In genomic region chr11:54786858-54787487, GRCm38 (mm10) we compare ENCODE assay signal across 8 mouse cellular contexts. TPM values are rescaled to one million over a fixed set of nuclear protein-coding genes. Genes with fewer than 3 reads are reported as not detected.
A peak's percentile ranks its signal among the peaks of the same experiment; 100 is the strongest.
DNase-seq lines count a peak whose midpoint lies in the region; ATAC-seq and TF ChIP-seq lines count a peak whose summit lies in the region.

No protein-coding gene starts in this region.

- peaks cover 21% of the 10 kb centered on the region for H3K4me1 ChIP-seq in heart, embryonic 13.5 days
- H3K4me1 ChIP-seq in kidney, postnatal 0 days (replicated peaks; ENCODE audit: insufficient read depth, low read length), result 0 out of 2 replicates have a peak, but pooled peaks cover 3% of the 10 kb centered on the region
- H3K4me1 ChIP-seq in neural tube, embryonic 13.5 days (replicated peaks), result peaks cover 47% of the 10 kb centered on the region
- H3K4me1 ChIP-seq in thymus, adult 2 months (replicated peaks; ENCODE audit: control insufficient read depth, insufficient read depth, low read length), result peaks cover 10% of the 10 kb centered on the region

- peak overlapping the region; percentile 79 for H3K4me3 ChIP-seq in heart, embryonic 13.5 days
- peak overlapping the region; percentile 93 for H3K4me3 ChIP-seq in kidney, postnatal 0 days (replicated peaks; ENCODE audit: low read depth, low read length)
- peak overlapping the region; percentile 75 for H3K4me3 ChIP-seq in neural tube, embryonic 13.5 days
- H3K4me3 ChIP-seq in thymus, adult 2 months (ENCODE audit: control insufficient read depth, insufficient read depth, low read length), result peak overlapping the region; percentile 92

- peak overlapping the region; percentile 80 for H3K4me2 ChIP-seq in heart, embryonic 13.5 days
- H3K4me2 ChIP-seq in kidney, postnatal 0 days (ENCODE audit: low read length), result peak overlapping the region; percentile 67
- H3K4me2 ChIP-seq in neural tube, embryonic 13.5 days, result peak overlapping the region; percentile 72

- H3K9ac ChIP-seq in heart, embryonic 13.5 days, result peak overlapping the region; percentile 93
- peak overlapping the region; percentile 90 for H3K9ac ChIP-seq in kidney, postnatal 0 days (ENCODE audit: low read depth, low read length)
- peak overlapping the region; percentile 97 for H3K9ac ChIP-seq in neural tube, embryonic 13.5 days

- peak; percentile 49 for ATAC-seq in erythroid progenitor cell, adult 5-6 weeks (replicated peaks; ENCODE audit: low FRiP score, poor library complexity, severe bottlenecking)
- no peak; the same call in 1 of the 2 replicates for ATAC-seq in heart, embryonic 13.5 days (ENCODE audit: extremely low read depth, insufficient number of reproducible peaks, low FRiP score, low TSS enrichment)
- ATAC-seq in kidney, postnatal 0 days (replicated peaks; ENCODE audit: low FRiP score, low read depth), result peak; percentile 12
- peak; percentile 85 for ATAC-seq in neural tube, embryonic 13.5 days (ENCODE audit: low read depth)

- no peak for TF ChIP-seq CTCF in kidney, postnatal 0 days (IDR thresholded peaks at IDR 0.05; ENCODE audit: low read depth)
- no peak for TF ChIP-seq CTCF in thymus, adult 2 months (IDR thresholded peaks at IDR 0.05; ENCODE audit: borderline replicate concordance, control insufficient read depth, extremely low read depth, insufficient read depth, low read length, poor library complexity)

- peak; percentile 74 for DNase-seq in CD4-positive helper T cell, adult 2 months (ENCODE audit: low read depth, low spot score)
- peak; percentile 67 for DNase-seq in adrenal gland, postnatal 14 days
- peak; percentile 80 for DNase-seq in kidney, postnatal 0 days (ENCODE audit: low spot score)
- peak; percentile 58 to 65 for DNase-seq in lung, adult 18-20 months
- DNase-seq in thymus, adult 2 months, result peak; percentile 69

- H3K27me3 ChIP-seq in heart, embryonic 13.5 days (replicated peaks), result no peaks in the 10 kb centered on the region
- no peaks in the 10 kb centered on the region for H3K27me3 ChIP-seq in kidney, postnatal 0 days (ENCODE audit: insufficient read depth, low read length)
- H3K27me3 ChIP-seq in neural tube, embryonic 13.5 days, result no peaks in the 10 kb centered on the region
- H3K27me3 ChIP-seq in thymus, adult 2 months (ENCODE audit: control insufficient read depth, insufficient read depth, low read length), result no peaks in the 10 kb centered on the region

- no peak for TF ChIP-seq POLR2A in thymus, adult 2 months (IDR thresholded peaks at IDR 0.05; ENCODE audit: control insufficient read depth, extremely low read depth, insufficient read depth, low read length, poor library complexity)

- WGBS in heart, embryonic 13.5 days, result under 1% methylated on average over 54 of the region's 54 CpGs
- WGBS in kidney, postnatal 0 days, result under 1% methylated on average over 53 of the region's 54 CpGs
- 2% methylated on average over 54 of the region's 54 CpGs for WGBS in neural tube, embryonic 13.5 days
- under 1% methylated on average over 54 of the region's 54 CpGs for WGBS in thymus, adult 2 months

- no peaks in the 10 kb centered on the region for H3K9me3 ChIP-seq in heart, embryonic 13.5 days
- H3K9me3 ChIP-seq in kidney, postnatal 0 days (replicated peaks; ENCODE audit: low read length), result no peaks in the 10 kb centered on the region
- H3K9me3 ChIP-seq in neural tube, embryonic 13.5 days, result no peaks in the 10 kb centered on the region

- peak overlapping the region; percentile 99 for H3K27ac ChIP-seq in heart, embryonic 13.5 days (replicated peaks)
- H3K27ac ChIP-seq in kidney, postnatal 0 days, result peak overlapping the region; percentile 98
- H3K27ac ChIP-seq in neural tube, embryonic 13.5 days (replicated peaks), result peak overlapping the region; percentile 99
- H3K27ac ChIP-seq in thymus, adult 2 months (ENCODE audit: control insufficient read depth, insufficient read depth, low read length), result peak overlapping the region; percentile 53

- H3K36me3 ChIP-seq in heart, embryonic 13.5 days, result 0 out of 2 replicates have a peak, but pooled peaks cover 3% of the 10 kb centered on the region
- H3K36me3 ChIP-seq in kidney, postnatal 0 days (ENCODE audit: insufficient read depth, low read length), result no peaks in the 10 kb centered on the region
- H3K36me3 ChIP-seq in neural tube, embryonic 13.5 days, result no peaks in the 10 kb centered on the region
- H3K36me3 ChIP-seq in thymus, adult 2 months (ENCODE audit: control insufficient read depth, insufficient read depth, low read length), result no peaks in the 10 kb centered on the region

RNA-seq across cellular contexts. Expression of gene Cdc42se2, which starts 0.5 kb away (rescaled TPM):
- 19.7 and 29.9 TPM in 2 replicates for total RNA-seq in adrenal gland, postnatal 14 days (2021)
- 23.1 and 39.0 TPM in 2 replicates for total RNA-seq in erythroid progenitor cell, adult 5-6 weeks (2015; ENCODE audit: low replicate concordance)
- 12.5 and 17.8 TPM in 2 replicates for total RNA-seq in erythroid progenitor cell, adult 5-6 weeks (2017; ENCODE audit: low replicate concordance)
- polyA plus RNA-seq in heart, embryonic 13.5 days (2015; fragmentation: Nextera tagmentation; extraction: Ambion mirVana), result 56.0 and 57.8 TPM in 2 replicates
- polyA plus RNA-seq in kidney, postnatal 0 days (2015; fragmentation: Nextera tagmentation; extraction: Ambion mirVana), result 64.3 and 72.7 TPM in 2 replicates
- 134 and 144 TPM in 2 replicates for polyA plus RNA-seq in neural tube, embryonic 13.5 days (2015; fragmentation: Nextera tagmentation; extraction: Ambion mirVana)
- 122 and 127 TPM in 2 replicates for polyA plus RNA-seq in thymus, adult 2 months (2012; rRNA removed)
